Mouse (Mus musculus) layer of hippocampus, adult 11-12 months (tissue): ENCODE data around the gene Hist1h3f.

ENCODE experiments used
- DNase-seq: peaks from one replicate; pipeline ENCODE4 v3.0.0; 2022; ENCODE audit warnings: low spot score

Hist1h3f gene

DNA sequence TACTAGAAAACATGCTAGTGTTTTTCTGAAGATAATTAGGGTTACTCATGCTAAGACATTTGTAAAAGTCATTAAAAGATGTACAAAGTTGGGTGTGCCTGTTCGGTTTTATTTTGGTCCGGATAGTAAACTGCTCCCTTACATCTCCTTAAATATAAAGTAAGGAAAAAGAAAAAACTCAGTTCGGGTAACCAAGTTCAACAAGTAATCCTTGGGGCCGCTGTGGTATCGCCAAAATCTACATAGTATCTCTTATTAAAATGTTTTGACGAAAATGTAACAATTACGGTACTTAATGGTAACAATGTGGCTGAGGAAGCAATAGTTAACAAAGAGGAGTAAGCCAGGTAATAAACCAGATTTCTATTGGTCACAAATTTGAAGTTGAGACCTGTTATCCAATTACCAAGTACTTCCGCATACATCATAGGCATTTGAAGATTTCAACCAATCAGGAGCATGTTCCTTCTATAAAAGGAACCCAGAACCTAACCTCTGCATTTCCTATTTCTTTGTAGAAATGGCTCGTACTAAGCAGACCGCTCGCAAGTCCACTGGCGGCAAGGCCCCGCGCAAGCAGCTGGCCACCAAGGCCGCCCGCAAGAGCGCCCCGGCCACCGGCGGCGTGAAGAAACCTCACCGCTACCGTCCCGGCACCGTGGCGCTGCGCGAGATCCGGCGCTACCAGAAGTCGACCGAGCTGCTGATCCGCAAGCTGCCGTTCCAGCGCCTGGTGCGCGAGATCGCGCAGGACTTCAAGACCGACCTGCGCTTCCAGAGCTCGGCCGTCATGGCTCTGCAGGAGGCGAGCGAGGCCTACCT, at the start of gene Hist1h3f:
Gene Hist1h3f (plus strand): TSS at position 88 of the 822 bp plus-strand sequence.
- DNase-seq: peak; percentile 83

DNA sequence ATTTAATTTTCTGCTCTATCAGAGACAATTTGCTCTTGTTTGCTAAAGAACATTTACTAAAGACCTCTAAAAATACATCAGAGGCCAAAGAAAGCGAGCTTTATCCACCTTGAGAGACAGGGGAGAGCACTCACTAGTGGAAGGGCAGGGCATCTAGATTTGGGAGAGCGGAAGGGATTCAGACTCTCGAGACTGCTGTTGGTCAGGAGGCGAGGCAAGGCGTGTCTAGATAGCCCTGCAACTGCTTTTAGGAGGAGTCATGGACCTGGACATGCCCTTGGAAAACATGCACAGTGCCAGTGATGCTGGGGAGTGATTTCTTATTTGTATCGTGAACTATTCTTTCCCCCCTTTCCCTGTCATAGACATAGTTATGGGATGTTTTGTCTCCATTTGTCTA, 48.3 kb upstream of the Hist1h3f start:
- no peak for DNase-seq

DNA sequence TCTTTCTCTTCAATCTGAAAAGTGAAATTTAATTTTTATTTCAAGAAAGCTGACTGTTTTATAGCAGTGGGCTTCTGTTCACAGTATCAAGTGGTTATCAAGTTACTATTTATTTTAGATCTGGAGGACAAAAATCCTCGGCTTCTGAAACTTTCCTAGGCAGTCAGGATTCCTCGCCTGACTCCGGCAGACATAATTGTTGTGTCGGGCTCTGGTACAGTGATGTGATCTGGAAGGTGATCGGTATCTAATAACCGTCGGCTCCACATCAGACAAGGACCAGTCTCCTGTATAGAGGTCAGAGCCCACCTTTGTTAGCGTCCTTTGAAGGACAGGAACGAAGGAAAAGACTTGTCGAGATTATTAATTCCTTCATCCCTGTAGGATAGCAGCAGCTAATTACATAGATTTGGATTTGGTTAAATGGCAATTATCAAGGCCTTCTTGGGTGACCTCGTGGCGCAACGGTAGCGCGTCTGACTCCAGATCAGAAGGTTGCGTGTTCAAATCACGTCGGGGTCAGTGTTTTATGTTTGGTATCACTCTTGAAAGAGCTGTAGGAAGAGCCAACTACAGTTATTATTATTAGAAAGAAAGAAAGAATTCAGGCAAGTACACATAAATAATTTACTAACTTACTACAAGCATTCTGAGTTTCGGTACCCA, 46.1 kb upstream of the Hist1h3f start:
- peak; percentile 43 for DNase-seq

DNA sequence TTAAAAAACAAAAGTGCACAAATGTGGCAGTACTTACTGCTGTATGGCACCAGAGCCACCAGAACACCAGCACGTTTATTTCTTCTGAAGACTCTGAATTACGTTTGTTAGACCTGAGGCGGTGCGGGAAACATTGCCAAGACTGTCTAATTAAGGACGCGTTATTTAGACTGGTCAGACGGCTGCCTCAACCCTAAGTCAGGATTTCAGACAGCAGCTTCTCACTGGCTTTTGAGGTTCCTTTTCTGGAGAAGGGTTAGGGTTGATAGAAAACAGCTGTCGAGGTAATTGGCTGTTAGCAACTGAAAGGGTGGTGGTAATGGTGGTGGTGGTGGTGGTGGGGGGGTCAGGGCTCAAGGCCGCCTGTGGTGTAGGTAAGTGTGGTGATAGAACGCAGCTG, 45.2 kb upstream of the Hist1h3f start:
- no peak for DNase-seq

DNA sequence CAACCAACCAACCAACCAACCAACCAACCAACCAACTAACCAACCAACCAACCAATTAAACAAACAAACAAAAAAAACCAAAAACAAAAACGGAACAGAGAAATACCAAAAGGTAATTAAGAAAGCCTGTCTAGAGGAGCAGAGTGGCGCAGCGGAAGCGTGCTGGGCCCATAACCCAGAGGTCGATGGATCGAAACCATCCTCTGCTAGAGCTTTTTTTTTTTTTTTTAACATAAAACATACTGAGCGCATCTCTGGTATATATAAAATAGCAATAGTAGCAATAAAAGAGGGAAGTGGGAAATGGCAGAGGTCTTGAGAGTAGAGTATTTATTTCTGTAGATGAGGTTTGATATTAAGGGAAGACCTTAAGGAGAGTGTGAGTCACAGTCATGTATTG, 43.9 kb upstream of the Hist1h3f start:
- no peak for DNase-seq

DNA sequence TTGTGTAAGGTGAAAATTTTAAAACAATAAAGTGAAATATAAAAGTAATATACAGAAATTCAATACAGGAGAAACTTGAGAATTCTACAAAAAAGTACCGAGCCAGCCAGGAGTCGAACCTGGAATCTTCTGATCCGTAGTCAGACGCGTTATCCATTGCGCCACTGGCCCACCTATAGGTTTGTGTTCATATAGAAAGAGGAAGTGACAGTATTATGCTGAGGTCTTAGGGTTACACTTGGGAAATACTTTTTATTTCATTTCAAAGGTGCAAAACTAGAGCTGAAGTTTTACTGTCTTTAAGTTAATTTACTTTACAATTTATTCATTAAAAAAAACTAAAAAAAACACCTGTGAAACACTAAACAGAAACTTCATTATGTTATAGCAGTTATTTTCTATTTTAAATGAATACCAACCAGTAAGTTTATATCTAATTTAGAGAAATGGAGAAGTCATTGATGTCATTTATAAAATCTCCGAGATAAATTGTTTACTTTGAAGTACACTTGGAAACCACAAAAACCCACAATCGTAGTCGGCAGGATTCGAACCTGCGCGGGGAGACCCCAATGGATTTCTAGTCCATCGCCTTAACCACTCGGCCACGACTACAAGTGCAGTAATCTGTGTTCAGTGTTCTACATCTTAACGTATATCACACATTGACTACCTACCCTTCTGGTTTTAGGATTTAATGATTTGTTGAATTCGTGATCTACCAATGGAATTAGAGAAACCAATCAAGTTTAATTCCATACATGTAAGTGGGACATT, 43.2 kb upstream of the Hist1h3f start:
- peak; percentile 67 for DNase-seq

DNA sequence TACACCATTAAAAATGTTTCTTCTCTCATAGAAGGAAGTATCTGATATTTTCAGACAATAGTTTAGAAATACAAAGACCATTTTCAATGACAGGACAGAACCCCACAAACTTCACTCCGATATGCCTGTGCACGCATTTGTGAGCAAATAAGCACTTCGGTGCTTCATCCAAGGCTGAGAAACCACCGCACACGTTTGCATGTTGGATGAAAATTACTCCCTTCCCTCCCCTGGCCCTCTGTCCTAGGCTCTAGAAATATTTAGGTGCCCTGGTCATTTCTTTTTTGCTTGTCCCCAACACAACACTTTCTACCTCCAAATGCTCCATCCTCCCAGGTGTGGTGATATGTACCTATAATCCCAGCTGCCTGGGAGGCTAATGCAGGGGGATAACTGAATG, 42.3 kb upstream of the Hist1h3f start:
- no peak for DNase-seq

DNA sequence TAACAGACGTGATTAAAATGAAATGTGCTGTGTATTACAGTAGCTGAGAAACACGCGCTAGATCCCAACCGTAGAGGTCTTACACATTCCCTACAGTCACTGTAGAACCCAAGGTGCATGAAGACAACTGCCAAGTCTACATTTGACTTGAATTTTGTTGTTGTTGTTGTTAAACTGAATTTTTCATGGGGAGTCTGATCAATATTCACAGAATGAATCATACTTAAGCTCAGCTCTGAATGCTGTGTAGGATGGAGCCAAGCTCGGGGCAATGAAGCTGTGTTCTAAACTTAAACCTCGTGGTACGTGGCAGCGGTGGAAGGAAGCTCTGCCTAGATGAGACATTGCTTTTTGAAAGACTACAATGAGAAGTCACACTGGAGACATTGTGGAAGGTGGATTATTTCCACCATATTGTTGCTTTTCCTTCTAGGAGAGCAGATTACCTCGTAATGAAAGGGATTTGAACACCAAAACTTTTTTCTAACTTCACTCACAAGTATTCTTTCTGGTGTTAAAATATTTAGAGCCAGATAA, 41.8 kb upstream of the Hist1h3f start:
- no peak for DNase-seq

DNA sequence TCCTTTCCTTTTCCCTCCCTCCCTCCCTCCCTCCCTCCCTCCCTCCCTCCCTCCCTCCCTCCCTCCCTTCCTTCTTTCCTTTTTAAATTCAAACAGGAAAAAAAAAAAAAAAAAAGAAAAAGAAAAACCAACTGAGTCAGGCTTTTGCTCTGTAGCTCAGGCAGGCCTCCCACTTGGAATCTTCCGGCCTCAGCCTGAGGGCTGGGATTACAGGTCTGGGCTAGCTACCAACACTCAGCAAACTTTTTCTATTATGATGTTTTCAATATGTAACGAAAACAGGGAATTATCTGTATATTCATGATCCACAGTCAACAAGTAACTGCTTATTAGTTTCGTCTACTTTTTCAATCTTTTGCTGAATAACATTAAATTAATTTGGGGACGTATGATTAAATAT, 40.9 kb upstream of the Hist1h3f start:
- no peak for DNase-seq

DNA sequence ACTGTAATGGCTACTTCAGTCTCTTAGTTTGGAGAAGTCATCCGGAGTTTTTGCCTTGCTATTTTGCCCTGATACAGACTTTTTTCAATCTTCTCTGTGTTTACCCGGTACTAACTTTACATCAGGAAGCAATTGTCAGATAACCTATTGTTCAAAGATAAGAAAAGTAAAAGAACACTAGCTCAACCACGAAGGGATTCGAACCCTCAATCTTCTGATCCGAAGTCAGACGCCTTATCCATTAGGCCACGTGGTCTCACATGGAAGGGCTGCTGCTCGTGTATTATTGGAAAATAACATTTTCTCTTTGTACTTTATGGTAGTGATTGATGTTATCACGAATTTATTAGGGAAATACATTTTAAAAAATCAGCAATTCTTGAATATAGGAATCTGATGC, 40.1 kb upstream of the Hist1h3f start:
- DNase-seq: peak; percentile 60

DNA sequence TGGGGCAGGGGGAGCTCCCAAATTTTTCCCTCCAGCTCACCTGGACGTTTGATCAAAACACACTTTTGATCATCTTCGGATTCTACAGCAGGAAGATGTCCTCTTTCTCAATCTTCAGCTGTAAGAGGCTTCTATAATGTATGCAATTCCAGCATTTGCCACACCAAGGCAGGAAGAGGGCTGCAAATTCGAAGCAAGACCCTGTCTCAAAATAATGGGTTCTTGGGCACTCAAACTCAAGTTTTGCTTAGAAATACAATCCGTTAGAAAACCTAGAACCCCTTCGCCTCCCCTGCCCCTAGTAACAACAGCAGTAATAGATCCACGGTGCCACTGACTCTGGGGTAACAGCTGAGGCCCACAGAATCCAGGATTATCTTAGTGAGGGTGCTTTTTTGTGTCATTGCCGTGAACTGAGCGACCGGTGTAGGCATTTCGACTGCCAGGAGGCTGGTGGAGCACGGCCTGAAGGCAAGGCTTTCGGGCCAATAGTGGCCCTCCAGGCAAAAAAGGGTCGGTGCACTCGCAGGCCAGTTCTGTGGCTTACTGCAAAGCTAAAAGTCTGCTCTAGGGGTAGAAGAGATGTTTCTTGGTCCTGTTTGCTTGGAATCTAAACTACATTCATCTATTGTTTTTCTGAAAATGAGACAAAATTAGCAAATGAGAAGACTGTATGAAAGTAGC, 38.0 kb upstream of the Hist1h3f start:
- DNase-seq: no peak

DNA sequence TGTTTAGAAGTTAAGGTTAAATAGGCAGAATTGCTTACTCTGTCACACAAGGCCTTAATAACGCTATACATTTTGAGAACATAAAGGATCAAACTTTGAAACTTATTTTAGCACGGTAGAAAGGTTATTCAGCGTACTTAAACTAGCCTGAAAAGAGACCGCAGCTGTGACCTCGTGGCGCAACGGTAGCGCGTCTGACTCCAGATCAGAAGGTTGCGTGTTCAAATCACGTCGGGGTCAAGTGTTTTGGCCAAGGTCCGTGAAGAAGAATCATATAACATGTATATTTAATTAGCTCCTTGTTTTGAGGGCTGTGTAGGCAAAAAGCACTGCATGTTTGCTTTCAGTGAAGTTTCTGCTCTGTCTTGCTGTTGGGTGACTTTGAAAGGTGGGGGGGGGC, 37.5 kb upstream of the Hist1h3f start:
- DNase-seq: no peak

DNA sequence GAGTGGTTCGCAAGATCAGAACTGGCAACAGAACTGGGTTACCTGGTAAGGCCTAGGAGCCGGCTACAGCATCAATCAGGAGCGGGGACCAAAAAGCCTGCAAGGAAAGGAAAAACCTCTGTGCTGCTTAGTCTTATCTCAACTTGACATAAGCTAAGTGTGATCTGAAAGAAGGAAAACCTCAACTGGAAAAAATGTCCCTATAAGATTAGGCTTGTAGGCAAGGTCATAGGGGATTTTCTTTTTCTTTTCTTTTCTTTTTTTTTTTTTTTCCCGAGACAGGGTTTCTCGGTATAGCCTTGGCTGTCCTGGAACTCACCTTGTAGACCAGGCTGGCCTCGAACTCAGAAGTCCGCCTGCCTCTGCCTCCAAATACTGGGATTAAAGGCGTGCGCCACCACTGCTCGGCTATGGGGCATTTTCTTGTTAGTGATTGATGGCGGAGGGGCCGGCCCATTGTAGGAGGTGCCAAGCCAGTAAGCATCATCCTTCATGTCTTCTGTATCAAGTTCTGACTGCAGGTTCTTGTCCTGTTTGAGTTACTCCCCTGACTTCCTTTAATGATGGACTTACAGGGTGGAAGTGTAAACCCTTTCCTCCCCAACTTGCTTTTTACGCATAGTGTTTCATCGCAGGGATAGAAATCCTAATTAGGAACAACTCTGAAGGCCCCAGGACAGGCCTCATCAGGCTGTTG, 36.9 kb upstream of the Hist1h3f start:
- DNase-seq: no peak

DNA sequence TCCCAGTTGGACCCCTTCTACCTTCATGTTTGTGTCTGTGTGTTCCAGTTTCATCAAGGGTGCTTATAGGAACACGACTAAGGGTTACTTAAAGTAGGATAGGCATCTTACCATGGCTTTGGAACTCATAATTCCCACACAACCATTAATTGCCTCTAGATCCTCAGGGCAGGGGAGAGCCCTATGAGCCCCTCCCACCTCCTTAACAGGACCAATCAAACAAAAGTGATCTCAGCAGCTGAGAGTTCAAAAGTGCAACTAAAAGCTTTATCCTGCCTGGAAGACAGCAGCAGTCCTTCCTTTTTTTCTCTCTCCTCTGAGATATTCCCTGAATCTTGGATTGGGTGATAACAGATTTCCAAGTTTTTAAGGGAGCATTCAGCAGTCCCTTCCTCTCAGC, 33.7 kb upstream of the Hist1h3f start:
- DNase-seq: no peak

DNA sequence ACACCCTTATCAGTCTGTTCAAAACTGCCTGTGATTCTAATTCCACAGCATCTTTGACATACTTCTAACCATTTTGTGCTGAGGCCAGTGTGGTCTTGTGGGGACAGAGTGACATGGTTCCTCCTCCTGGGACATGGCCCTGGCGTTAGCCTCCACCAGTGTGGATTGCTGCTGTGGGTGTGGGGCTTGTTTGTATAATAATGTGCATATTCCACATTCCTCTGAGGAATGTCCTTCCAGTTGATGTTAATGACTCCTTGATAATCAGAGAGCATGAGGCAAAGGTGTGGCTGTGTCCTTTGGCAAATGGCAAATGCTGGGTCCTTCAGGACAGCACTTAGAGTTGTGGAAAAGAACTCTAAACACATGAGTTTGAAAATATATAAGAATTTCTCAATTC, 30.3 kb upstream of the Hist1h3f start:
- no peak for DNase-seq

DNA sequence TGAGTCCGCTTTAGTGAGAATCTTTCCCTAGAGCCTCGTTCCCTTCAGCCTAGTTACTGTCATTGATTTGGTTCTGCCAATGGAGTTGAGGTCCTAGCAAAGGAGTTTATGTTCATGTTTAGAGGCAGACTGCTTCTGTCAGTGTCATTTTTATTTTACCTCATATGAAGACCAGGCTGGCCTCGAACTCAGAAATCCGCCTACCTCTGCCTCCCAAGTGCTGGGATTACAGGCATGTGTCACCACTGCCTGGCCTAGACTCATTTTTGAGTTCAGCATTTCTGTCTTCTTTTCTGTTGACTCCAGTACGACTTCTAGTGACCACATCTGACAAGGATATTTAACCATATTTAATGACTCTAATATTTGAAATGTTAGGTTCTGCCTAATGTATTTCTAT, 28.6 kb upstream of the Hist1h3f start:
- DNase-seq: no peak

DNA sequence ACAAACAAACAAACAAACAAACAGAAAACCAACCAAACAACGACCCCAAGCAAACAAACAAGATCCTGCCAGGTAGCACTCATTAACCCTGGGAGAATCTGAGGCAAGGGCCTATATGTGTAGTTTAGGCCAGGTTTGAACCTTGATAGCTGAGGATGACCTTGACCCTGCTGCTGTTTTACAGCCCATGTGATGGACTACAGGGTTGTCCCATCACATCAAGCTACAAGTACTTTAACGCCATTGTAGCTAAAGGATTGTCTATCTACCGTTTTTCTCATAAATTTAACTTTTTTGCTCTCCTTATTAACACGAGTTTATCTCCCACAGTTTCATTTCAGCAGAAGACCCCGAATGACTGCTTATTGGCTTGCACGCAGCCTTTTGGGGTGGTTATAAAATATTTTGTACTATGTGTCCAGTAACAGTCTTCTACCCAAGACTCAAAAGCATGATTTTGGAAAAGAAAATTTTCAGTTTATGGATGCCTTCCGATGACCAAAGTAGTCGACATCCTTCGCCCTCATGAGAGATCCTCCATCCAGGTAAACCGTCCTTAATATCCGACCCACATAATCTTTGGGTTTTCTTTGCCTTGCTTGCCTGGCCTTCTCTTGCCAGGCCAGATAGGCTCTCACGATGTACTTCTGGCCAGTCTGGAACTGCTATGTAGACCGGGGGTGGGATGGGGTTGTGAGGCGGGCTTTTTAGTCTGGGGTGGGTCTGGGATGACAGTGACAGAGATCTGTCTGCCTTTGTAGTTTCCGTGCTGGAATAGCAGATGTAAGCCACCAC, 27.8 kb upstream of the Hist1h3f start:
- no peak for DNase-seq

DNA sequence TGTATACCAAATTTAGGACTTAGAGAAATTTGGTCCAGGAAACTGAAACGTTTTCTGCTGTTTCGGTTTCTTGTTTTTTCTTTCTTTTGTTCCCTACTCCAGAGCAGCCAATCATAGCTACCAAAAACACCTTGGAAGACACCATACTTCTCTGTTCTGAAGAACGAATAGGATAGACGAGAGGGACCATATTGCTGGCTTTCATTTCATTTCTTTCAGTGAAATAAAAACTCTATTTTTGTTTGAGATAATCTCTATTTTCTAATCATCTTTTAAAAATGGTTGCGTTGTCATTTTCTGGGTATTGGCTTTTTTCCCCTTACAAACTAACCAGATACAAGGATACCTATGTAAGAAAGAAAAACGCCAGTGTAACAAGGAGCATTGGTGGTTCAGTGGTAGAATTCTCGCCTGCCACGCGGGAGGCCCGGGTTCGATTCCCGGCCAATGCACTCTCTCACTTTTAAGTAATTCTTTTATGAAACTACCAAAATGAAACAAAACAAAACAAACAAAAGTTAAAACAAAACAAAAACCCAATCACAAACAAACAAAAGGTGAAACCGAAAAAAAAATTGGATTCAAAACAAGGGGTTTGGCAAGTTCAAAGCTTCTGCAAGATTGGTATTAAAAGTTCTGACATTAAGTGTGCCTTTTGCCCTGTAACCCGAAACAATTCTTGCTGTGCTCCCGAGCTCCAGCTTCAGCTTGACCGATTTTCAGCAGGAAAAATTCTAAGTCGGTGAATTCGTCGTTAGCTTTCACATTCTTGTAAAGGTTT, 26.8 kb upstream of the Hist1h3f start:
- peak; percentile 79 for DNase-seq

DNA sequence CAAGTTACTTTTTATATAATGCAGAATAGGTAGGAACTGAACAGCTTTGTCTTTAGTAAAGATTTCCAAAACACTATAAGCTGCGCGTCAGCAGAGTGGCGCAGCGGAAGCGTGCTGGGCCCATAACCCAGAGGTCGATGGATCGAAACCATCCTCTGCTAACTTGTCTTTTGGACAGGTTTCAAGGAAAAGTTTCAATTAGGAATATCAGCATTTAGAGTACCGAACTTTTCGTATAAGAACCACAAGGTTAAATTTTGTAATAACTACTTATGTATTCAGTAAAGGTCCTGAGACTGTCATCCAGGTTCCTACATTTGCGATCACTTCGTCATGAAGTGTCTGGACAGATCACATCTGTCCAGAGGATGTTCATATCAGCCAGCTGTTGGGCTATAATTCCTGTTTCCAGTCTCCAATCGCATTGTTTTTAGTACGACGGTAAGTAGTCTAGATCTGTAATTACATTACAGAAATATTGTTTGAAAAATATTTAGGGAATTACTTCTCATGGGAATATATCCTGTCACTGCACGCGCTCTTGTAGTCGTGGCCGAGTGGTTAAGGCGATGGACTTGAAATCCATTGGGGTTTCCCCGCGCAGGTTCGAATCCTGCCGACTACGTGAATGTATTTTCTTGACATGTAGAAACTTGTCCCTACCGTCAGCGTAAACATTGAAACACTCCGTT, 26.1 kb upstream of the Hist1h3f start:
- DNase-seq: peak; percentile 93
